Mouse (Mus musculus): ENCODE results near the gene Plin5. TPM values are rescaled to one million over a fixed set of nuclear protein-coding genes. Genes with fewer than 3 reads are reported as not detected.
A peak's percentile ranks its signal among the peaks of the same experiment; 100 is the strongest.

Gene Plin5
- polyA plus RNA-seq (2015; fragmentation: Nextera tagmentation; extraction: Ambion mirVana) = 0.13 TPM in 1 of 2 replicates, not detected in the other

- H3K36me3 ChIP-seq = 0 out of 2 replicates have a peak, but pooled peaks cover under 1% of the 10 kb centered on the region
- peaks cover 6% of the 10 kb centered on the region for H3K9me3 ChIP-seq
- WGBS = 3% methylated on average over 27 of the region's 27 CpGs
- H3K4me2 ChIP-seq (replicated peaks) = peak within 1 kb of the TSS; percentile 62
- peak within 1 kb of the TSS; percentile 31 for H3K4me3 ChIP-seq
- peaks cover 70% of the 10 kb centered on the region for H3K27me3 ChIP-seq
- ATAC-seq (ENCODE audit: low FRiP score, low read depth) = no peak
- peaks cover 18% of the 10 kb centered on the region for H3K4me1 ChIP-seq
- no peak within 1 kb of the TSS for H3K27ac ChIP-seq
- H3K9ac ChIP-seq = peak within 1 kb of the TSS; percentile 4; the same call in 1 of the 2 replicates
Measured at GRCm38 (mm10) chr17:56117251-56117710, at the start of gene Plin5. Gene Plin5 (minus strand): TSS chr17:56117596.

DNA sequence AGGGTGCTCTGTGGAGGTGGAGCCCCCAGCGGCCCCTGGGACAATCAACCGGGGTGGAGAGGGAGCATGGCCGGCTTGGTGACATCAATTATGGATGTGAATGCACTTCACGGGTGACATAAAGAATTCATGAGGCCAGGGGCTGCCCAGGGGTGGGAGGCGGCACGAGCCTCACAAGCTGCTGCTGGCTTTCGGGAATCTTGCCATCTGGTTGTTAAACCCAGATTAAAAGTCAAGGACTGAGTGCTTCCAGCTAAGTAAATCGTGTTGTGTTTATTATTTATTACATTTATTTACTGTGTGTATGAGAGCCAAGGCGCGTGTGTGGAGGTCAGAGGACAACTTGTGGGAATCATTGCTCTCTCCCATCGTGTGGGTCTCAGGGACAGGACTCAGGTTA, 48.3 kb upstream of the Plin5 start:
- H3K27ac ChIP-seq = no peak overlapping the region
- H3K9me3 ChIP-seq = no peaks in the 10 kb centered on the region
- WGBS = 62% methylated on average over 11 of the region's 11 CpGs
- H3K4me1 ChIP-seq = peaks cover 21% of the 10 kb centered on the region
- H3K4me3 ChIP-seq = no peak overlapping the region
- no peak overlapping the region for H3K9ac ChIP-seq
- no peak overlapping the region for H3K4me2 ChIP-seq (replicated peaks)
- no peak for ATAC-seq (ENCODE audit: low FRiP score, low read depth)
- H3K27me3 ChIP-seq = peaks cover 8% of the 10 kb centered on the region
- H3K36me3 ChIP-seq = no peaks in the 10 kb centered on the region

DNA sequence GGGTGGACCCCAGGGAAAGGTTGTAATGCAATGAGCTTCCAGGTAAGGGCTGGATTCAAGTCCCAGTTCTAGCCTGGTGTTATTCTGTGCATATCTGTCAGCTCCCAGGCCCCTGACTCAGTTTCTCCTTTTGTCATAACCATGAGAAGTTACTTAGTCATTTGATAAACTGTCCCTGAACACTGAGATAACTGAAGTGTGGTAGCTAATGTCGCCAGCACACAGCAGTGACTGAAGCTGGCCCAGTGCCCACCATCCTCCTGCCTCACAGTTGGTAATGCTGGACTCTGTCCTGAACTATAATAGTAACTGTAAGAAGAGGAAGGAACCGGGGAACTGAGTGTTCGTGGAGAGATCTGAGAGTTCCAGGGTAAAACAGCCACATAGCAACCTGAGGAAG, 47.1 kb upstream of the Plin5 start:
- 77% methylated on average over 3 of the region's 3 CpGs for WGBS

GRCm38 (mm10) chr17:56163523-56164102, 46.2 kb upstream of the Plin5 start:
- Histone ChIP-seq H3K4me2 (replicated peaks) (peak overlapping the region; percentile 85), H3K27ac (no peak overlapping the region), H3K9me3 (no peaks in the 10 kb centered on the region), H3K4me1 (peaks cover 21% of the 10 kb centered on the region), H3K4me3 (no peak overlapping the region), H3K9ac (peak overlapping the region; percentile 63; the same call in 1 of the 2 replicates), H3K36me3 (no peaks in the 10 kb centered on the region), H3K27me3 (peaks cover 23% of the 10 kb centered on the region)
- no peak for ATAC-seq (ENCODE audit: low FRiP score, low read depth)
- 73% methylated on average over 6 of the region's 6 CpGs for WGBS

More for the DNA sequence above, 47.1 kb upstream of the Plin5 start:
- no peak for ATAC-seq (ENCODE audit: low FRiP score, low read depth)
- Histone ChIP-seq H3K4me1 (peaks cover 21% of the 10 kb centered on the region), H3K9me3 (no peaks in the 10 kb centered on the region), H3K36me3 (no peaks in the 10 kb centered on the region), H3K4me3 (no peak overlapping the region), H3K9ac (no peak overlapping the region), H3K27me3 (peaks cover 16% of the 10 kb centered on the region), H3K27ac (no peak overlapping the region), H3K4me2 (replicated peaks) (no peak overlapping the region)

DNA sequence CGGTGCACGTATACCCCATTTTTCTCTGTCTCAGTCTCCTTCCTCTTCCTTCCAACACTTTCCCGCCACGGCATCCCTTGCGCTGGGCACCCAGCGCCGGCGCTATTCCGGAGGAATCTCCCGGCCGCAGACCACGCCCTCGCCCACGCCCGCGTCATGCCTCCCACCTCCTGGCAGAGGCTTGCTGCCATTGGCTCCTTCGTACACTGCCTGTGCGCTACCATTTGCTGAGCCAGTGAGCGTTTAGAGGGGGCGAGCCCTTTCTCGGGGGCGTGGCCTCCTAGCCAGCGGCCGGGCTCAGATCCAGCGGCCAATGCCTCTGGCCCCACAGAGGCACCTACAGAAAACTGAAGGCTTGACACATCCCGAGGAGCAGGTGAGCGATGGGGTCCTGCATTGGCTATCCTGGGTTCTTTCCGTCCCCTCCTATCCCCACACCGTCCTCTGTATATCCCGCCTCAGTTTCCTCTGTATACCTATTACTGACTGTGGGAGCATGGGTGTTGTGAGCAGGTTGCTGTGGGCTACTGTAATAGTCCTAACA, 44.9 kb upstream of the Plin5 start, which contains the start of gene Tnfaip8l1:
Gene Tnfaip8l1, plus strand, starts transcription at position 247 of the 544 bp plus-strand sequence.
- ATAC-seq (ENCODE audit: low FRiP score, low read depth) = peak; percentile 98
- H3K27ac ChIP-seq = no peak within 1 kb of the TSS

GRCm38 (mm10) chr17:56159729-56160128, 42.3 kb upstream of the Plin5 start:
- H3K27me3 ChIP-seq = peaks cover 61% of the 10 kb centered on the region
- peaks cover 21% of the 10 kb centered on the region for H3K4me1 ChIP-seq
- no peak overlapping the region for H3K9ac ChIP-seq
- no peak for ATAC-seq (ENCODE audit: low FRiP score, low read depth)
- WGBS = 2% methylated on average over 9 of the region's 9 CpGs
- H3K9me3 ChIP-seq = no peaks in the 10 kb centered on the region
- H3K4me3 ChIP-seq = no peak overlapping the region
- no peaks in the 10 kb centered on the region for H3K36me3 ChIP-seq
- no peak overlapping the region for H3K27ac ChIP-seq
- no peak overlapping the region for H3K4me2 ChIP-seq (replicated peaks)

More for the DNA sequence above, 44.9 kb upstream of the Plin5 start, which contains the start of gene Tnfaip8l1:
- WGBS = under 1% methylated on average over 30 of the region's 30 CpGs
- Histone ChIP-seq H3K9ac (peak within 1 kb of the TSS; percentile 69), H3K4me2 (replicated peaks) (peak within 1 kb of the TSS; percentile 85), H3K27me3 (peaks cover 36% of the 10 kb centered on the region), H3K4me3 (peak within 1 kb of the TSS; percentile 52), H3K4me1 (peaks cover 21% of the 10 kb centered on the region), H3K36me3 (no peaks in the 10 kb centered on the region), H3K9me3 (no peaks in the 10 kb centered on the region)

DNA sequence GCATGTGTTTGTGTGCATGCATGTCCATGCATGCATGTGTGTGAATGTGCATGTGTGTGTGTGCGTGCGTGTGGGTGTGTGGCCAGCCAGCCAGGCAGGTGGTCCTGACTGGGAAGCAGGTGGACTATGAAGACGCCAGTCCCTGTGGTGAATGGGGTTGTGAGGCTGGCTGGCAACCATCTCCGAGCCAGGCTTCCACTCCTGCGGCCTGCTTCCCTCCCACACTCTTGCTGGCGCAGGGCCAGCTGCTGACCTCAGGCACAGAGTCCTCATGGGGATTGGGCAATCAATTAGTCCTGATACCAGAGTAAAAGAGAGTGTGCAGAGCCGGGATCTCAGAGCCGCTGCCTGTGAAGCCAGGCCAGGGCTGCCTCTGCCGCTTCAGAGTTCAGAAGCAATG, 36.2 kb upstream of the Plin5 start:
- no peak overlapping the region for H3K4me2 ChIP-seq (replicated peaks)
- H3K9ac ChIP-seq = no peak overlapping the region
- no peaks in the 10 kb centered on the region for H3K9me3 ChIP-seq
- 32% methylated on average over 9 of the region's 9 CpGs for WGBS
- peaks cover 15% of the 10 kb centered on the region for H3K4me1 ChIP-seq
- H3K36me3 ChIP-seq = no peaks in the 10 kb centered on the region
- ATAC-seq (ENCODE audit: low FRiP score, low read depth) = peak; percentile 53; the same call in 1 of the 2 replicates
- H3K27ac ChIP-seq = no peak overlapping the region
- no peak overlapping the region for H3K4me3 ChIP-seq
- peaks cover 92% of the 10 kb centered on the region for H3K27me3 ChIP-seq

DNA sequence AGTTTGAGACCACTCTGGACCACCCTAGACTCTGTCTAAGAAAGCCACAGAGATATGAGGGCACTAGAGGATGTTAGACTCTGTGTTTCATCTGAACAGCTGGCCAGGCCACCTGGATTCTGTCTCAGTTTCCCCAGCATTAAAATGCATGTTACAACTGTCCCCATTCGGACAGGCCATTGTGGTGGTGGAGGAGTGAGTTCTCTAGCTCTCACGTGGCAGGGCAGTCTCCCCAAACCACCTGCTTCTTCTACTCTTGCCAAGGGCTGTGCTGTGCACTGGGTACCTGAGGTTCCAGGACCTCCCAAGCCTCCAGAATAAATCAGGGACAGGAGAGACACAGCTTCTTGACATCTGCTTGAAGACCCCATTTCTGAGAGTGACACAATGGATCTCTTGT, 32.5 kb upstream of the Plin5 start:
- 42% methylated on average over 2 of the region's 2 CpGs for WGBS

GRCm38 (mm10) chr17:56148790-56149618, 31.6 kb upstream of the Plin5 start:
- Histone ChIP-seq H3K4me3 (peak overlapping the region; percentile 28), H3K4me2 (replicated peaks) (peak overlapping the region; percentile 51), H3K9ac (peak overlapping the region; percentile 54), H3K27me3 (peaks cover 93% of the 10 kb centered on the region), H3K27ac (no peak overlapping the region), H3K4me1 (peaks cover 25% of the 10 kb centered on the region), H3K9me3 (no peaks in the 10 kb centered on the region), H3K36me3 (no peaks in the 10 kb centered on the region)
- ATAC-seq (ENCODE audit: low FRiP score, low read depth) = peak; percentile 26; the same call in 1 of the 2 replicates
- 3% methylated on average over 30 of the region's 30 CpGs for WGBS

More for the DNA sequence above, 32.5 kb upstream of the Plin5 start:
- H3K27me3 ChIP-seq = peaks cover 92% of the 10 kb centered on the region
- H3K9ac ChIP-seq = no peak overlapping the region
- H3K4me3 ChIP-seq = no peak overlapping the region
- no peaks in the 10 kb centered on the region for H3K36me3 ChIP-seq
- H3K27ac ChIP-seq = no peak overlapping the region
- H3K4me1 ChIP-seq = peaks cover 25% of the 10 kb centered on the region
- ATAC-seq (ENCODE audit: low FRiP score, low read depth) = no peak
- H3K4me2 ChIP-seq (replicated peaks) = no peak overlapping the region
- H3K9me3 ChIP-seq = no peaks in the 10 kb centered on the region

- H3K4me2 ChIP-seq (replicated peaks) = peak overlapping the region; percentile 51
- 18% methylated on average over 9 of the region's 9 CpGs for WGBS
Measured at GRCm38 (mm10) chr17:56148280-56148679, 30.9 kb upstream of the Plin5 start.

DNA sequence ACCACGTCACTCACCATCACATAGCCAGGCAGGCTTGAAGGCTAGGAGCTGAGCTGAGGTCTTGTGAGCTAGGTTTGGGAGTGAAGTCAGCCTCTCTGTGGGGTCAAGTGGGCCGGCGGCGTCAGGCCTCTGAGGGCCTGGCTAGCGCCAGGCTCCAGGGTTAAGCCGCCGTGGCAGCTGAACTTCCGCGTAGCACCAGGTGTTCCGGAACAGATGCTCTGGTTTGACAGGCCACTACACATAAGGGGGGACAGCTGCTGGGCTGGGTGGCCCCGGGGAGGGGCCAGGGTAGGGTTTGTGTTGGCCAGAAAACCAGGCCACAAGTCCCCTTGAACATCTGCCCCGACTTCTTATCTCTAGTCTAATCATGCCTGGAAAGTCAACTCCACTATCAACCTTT, 30.0 kb upstream of the Plin5 start:
- no peak overlapping the region for H3K4me2 ChIP-seq (replicated peaks)
- H3K27me3 ChIP-seq = peaks cover 96% of the 10 kb centered on the region
- no peak overlapping the region for H3K27ac ChIP-seq
- peak; percentile 38; the same call in 1 of the 2 replicates for ATAC-seq (ENCODE audit: low FRiP score, low read depth)
- H3K4me3 ChIP-seq = no peak overlapping the region
- H3K36me3 ChIP-seq = no peaks in the 10 kb centered on the region
- peaks cover 20% of the 10 kb centered on the region for H3K4me1 ChIP-seq
- no peaks in the 10 kb centered on the region for H3K9me3 ChIP-seq
- WGBS = 47% methylated on average over 12 of the region's 12 CpGs
- H3K9ac ChIP-seq = no peak overlapping the region

More at GRCm38 (mm10) chr17:56148280-56148679, 30.9 kb upstream of the Plin5 start:
- Histone ChIP-seq H3K4me3 (peak overlapping the region; percentile 28), H3K27ac (no peak overlapping the region), H3K9me3 (no peaks in the 10 kb centered on the region), H3K36me3 (no peaks in the 10 kb centered on the region), H3K27me3 (peaks cover 93% of the 10 kb centered on the region), H3K9ac (no peak overlapping the region), H3K4me1 (peaks cover 18% of the 10 kb centered on the region)
- no peak for ATAC-seq (ENCODE audit: low FRiP score, low read depth)

GRCm38 (mm10) chr17:56146131-56146530, 28.7 kb upstream of the Plin5 start:
- H3K27me3 ChIP-seq = peaks cover 100% of the 10 kb centered on the region

More at GRCm38 (mm10) chr17:56146131-56146530, 28.7 kb upstream of the Plin5 start:
- no peak for ATAC-seq (ENCODE audit: low FRiP score, low read depth)
- peaks cover 33% of the 10 kb centered on the region for H3K4me1 ChIP-seq
- no peak overlapping the region for H3K27ac ChIP-seq
- H3K4me3 ChIP-seq = no peak overlapping the region
- no peaks in the 10 kb centered on the region for H3K36me3 ChIP-seq
- peak overlapping the region; percentile 19; the same call in 1 of the 2 replicates for H3K9ac ChIP-seq
- 12% methylated on average over 9 of the region's 9 CpGs for WGBS
- H3K4me2 ChIP-seq (replicated peaks) = no peak overlapping the region
- no peaks in the 10 kb centered on the region for H3K9me3 ChIP-seq

All from limb, embryonic 13.5 days (tissue).